Mouse (Mus musculus): ENCODE results near the gene Hist1h4h. TPM values are rescaled to one million over a fixed set of nuclear protein-coding genes. Genes with fewer than 3 reads are reported as not detected.
A peak's percentile ranks its signal among the peaks of the same experiment; 100 is the strongest.
"Not testable (repeated sequence)": the region's sequence is repeated elsewhere in the genome, so short reads cannot be mapped to it uniquely, and the experiment has no call there.

Hist1h4h gene
- polyA plus RNA-seq, 1 experiment from 2014 or later = 8.5 TPM

- peaks cover 3 to 23% of the 10 kb centered on the region in 2 experiments for H3K4me1 ChIP-seq (ENCODE audit: control insufficient read depth in 2 of 2, insufficient read depth in 2 of 2, low read length in 2 of 2)
- ATAC-seq (ENCODE audit: insufficient number of reproducible peaks, insufficient read depth, low FRiP score, low read depth) = not testable (repeated sequence)
- 25% methylated on average over 18 of the region's 20 CpGs for WGBS
Observed at GRCm38 (mm10) chr13:23573034-23573897, 42.4 kb downstream of the Hist1h4h start.

GRCm38 (mm10) chr13:23573898-23574524 is 43.2 kb downstream of the Hist1h4h start, which contains the start of the genes Hist1h2bf and Hist1h2ad:
Hist1h2bf (minus strand) TSS chr13:23574196.
Hist1h2ad (plus strand) TSS chr13:23574381.
- Histone ChIP-seq H3K4me3 (ENCODE audit: control insufficient read depth in 1 of 2, insufficient read depth in 1 of 2, low read depth in 1 of 2, low read length in 2 of 2) (peak within 1 kb of the TSS; percentile 44 to 47), H3K9ac (ENCODE audit: low read length) (peak within 1 kb of the TSS; percentile 80), H3K4me1 (ENCODE audit: control insufficient read depth in 2 of 2, insufficient read depth in 2 of 2, low read length in 2 of 2) (peaks cover 3 to 23% of the 10 kb centered on the region in 2 experiments), H3K4me2 (ENCODE audit: low read length) (peak within 1 kb of the TSS; percentile 70), H3K27ac (replicated peaks in 1 of 2; ENCODE audit: control insufficient read depth in 1 of 2, insufficient read depth in 1 of 2, low read depth in 2 of 2, low read length in 2 of 2) (peak within 1 kb of the TSS; percentile 82 to 95)
- ATAC-seq (ENCODE audit: insufficient number of reproducible peaks, insufficient read depth, low FRiP score, low read depth) = peak; percentile 87
- H3K27me3 ChIP-seq (ENCODE audit: control insufficient read depth, insufficient read depth, low read length); H3K36me3 ChIP-seq (ENCODE audit: control insufficient read depth, insufficient read depth, low read length); H3K9me3 ChIP-seq (ENCODE audit: control insufficient read depth, low read length): not testable (repeated sequence)
- under 1% methylated on average over 35 of the region's 42 CpGs for WGBS

More at GRCm38 (mm10) chr13:23573034-23573897, 42.4 kb downstream of the Hist1h4h start:
- not testable (repeated sequence) for H3K36me3 ChIP-seq (ENCODE audit: control insufficient read depth, insufficient read depth, low read length); H3K9me3 ChIP-seq (ENCODE audit: control insufficient read depth, low read length); H3K27me3 ChIP-seq (ENCODE audit: control insufficient read depth, insufficient read depth, low read length)
- Histone ChIP-seq H3K27ac (replicated peaks in 1 of 2; ENCODE audit: control insufficient read depth in 1 of 2, insufficient read depth in 1 of 2, low read depth in 2 of 2, low read length in 2 of 2) (peak overlapping the region; percentile 95 to 96), H3K9ac (ENCODE audit: low read length) (peak overlapping the region; percentile 80), H3K4me2 (ENCODE audit: low read length) (peak overlapping the region; percentile 70), H3K4me3 (ENCODE audit: control insufficient read depth in 1 of 2, insufficient read depth in 1 of 2, low read depth in 1 of 2, low read length in 2 of 2) (peak overlapping the region; percentile 44 to 47)

GRCm38 (mm10) chr13:23574546-23575170 is 43.8 kb downstream of the Hist1h4h start:
- peak overlapping the region; percentile 81 to 82 for H3K27ac ChIP-seq (replicated peaks in 1 of 2; ENCODE audit: control insufficient read depth in 1 of 2, insufficient read depth in 1 of 2, low read depth in 2 of 2, low read length in 2 of 2)
- peak overlapping the region; percentile 70 for H3K4me2 ChIP-seq (ENCODE audit: low read length)
- not testable (repeated sequence) for ATAC-seq (ENCODE audit: insufficient number of reproducible peaks, insufficient read depth, low FRiP score, low read depth); H3K36me3 ChIP-seq (ENCODE audit: control insufficient read depth, insufficient read depth, low read length); H3K27me3 ChIP-seq (ENCODE audit: control insufficient read depth, insufficient read depth, low read length); H3K9me3 ChIP-seq (ENCODE audit: control insufficient read depth, low read length)
- peaks cover 3 to 23% of the 10 kb centered on the region in 2 experiments for H3K4me1 ChIP-seq (ENCODE audit: control insufficient read depth in 2 of 2, insufficient read depth in 2 of 2, low read length in 2 of 2)
- H3K4me3 ChIP-seq (ENCODE audit: control insufficient read depth in 1 of 2, insufficient read depth in 1 of 2, low read depth in 1 of 2, low read length in 2 of 2) = peak overlapping the region; percentile 30 to 44
- peak overlapping the region; percentile 69 for H3K9ac ChIP-seq (ENCODE audit: low read length)
- WGBS = 5% methylated on average over 5 of the region's 39 CpGs

- Histone ChIP-seq H3K27me3 (ENCODE audit: control insufficient read depth, insufficient read depth, low read length) (no peaks in the 10 kb centered on the region), H3K27ac (replicated peaks in 1 of 2; ENCODE audit: control insufficient read depth in 1 of 2, insufficient read depth in 1 of 2, low read depth in 2 of 2, low read length in 2 of 2) (peak within 1 kb of the TSS; percentile 81), H3K4me3 (ENCODE audit: control insufficient read depth in 1 of 2, insufficient read depth in 1 of 2, low read depth in 1 of 2, low read length in 2 of 2) (peak within 1 kb of the TSS; percentile 37 to 44), H3K4me1 (ENCODE audit: control insufficient read depth in 2 of 2, insufficient read depth in 2 of 2, low read length in 2 of 2) (peaks cover 3 to 19% of the 10 kb centered on the region in 2 experiments), H3K4me2 (ENCODE audit: low read length) (peak within 1 kb of the TSS; percentile 70), H3K9me3 (ENCODE audit: control insufficient read depth, low read length) (no peaks in the 10 kb centered on the region), H3K9ac (ENCODE audit: low read length) (peak within 1 kb of the TSS; percentile 79), H3K36me3 (ENCODE audit: control insufficient read depth, insufficient read depth, low read length) (no peaks in the 10 kb centered on the region)
- WGBS = 2% methylated on average over 18 of the region's 18 CpGs
- ATAC-seq (ENCODE audit: insufficient number of reproducible peaks, insufficient read depth, low FRiP score, low read depth) = peak; percentile 58
Observed at GRCm38 (mm10) chr13:23575271-23575851, 44.5 kb downstream of the Hist1h4h start, which contains the start of gene Hist1h3d. Hist1h3d (plus strand) TSS chr13:23575763.

- H3K27me3 ChIP-seq (ENCODE audit: control insufficient read depth, insufficient read depth, low read length); ATAC-seq (ENCODE audit: insufficient number of reproducible peaks, insufficient read depth, low FRiP score, low read depth); H3K36me3 ChIP-seq (ENCODE audit: control insufficient read depth, insufficient read depth, low read length); H3K9me3 ChIP-seq (ENCODE audit: control insufficient read depth, low read length): not testable (repeated sequence)
- WGBS = 2% methylated on average over 11 of the region's 40 CpGs
- peak overlapping the region; percentile 70 for H3K4me2 ChIP-seq (ENCODE audit: low read length)
- peaks cover 3 to 18% of the 10 kb centered on the region in 2 experiments; a peak in 3 of 4 replicates for H3K4me1 ChIP-seq (ENCODE audit: control insufficient read depth in 2 of 2, insufficient read depth in 2 of 2, low read length in 2 of 2)
- peak overlapping the region; percentile 45 to 67 for H3K27ac ChIP-seq (replicated peaks in 1 of 2; ENCODE audit: control insufficient read depth in 1 of 2, insufficient read depth in 1 of 2, low read depth in 2 of 2, low read length in 2 of 2)
- peak overlapping the region; percentile 37 to 44 for H3K4me3 ChIP-seq (ENCODE audit: control insufficient read depth in 1 of 2, insufficient read depth in 1 of 2, low read depth in 1 of 2, low read length in 2 of 2)
- peak overlapping the region; percentile 79 for H3K9ac ChIP-seq (ENCODE audit: low read length)
Observed at GRCm38 (mm10) chr13:23575864-23576313, 45.0 kb downstream of the Hist1h4h start.

GRCm38 (mm10) chr13:23576351-23576881 is 45.6 kb downstream of the Hist1h4h start:
- Histone ChIP-seq H3K27me3 (ENCODE audit: control insufficient read depth, insufficient read depth, low read length) (no peaks in the 10 kb centered on the region), H3K27ac (replicated peaks in 1 of 2; ENCODE audit: control insufficient read depth in 1 of 2, insufficient read depth in 1 of 2, low read depth in 2 of 2, low read length in 2 of 2) (peak overlapping the region; percentile 61 to 67), H3K4me2 (ENCODE audit: low read length) (peak overlapping the region; percentile 70), H3K36me3 (ENCODE audit: control insufficient read depth, insufficient read depth, low read length) (no peaks in the 10 kb centered on the region), H3K9ac (ENCODE audit: low read length) (peak overlapping the region; percentile 79), H3K9me3 (ENCODE audit: control insufficient read depth, low read length) (no peaks in the 10 kb centered on the region), H3K4me1 (ENCODE audit: control insufficient read depth in 2 of 2, insufficient read depth in 2 of 2, low read length in 2 of 2) (peaks cover 3 to 18% of the 10 kb centered on the region in 2 experiments; a peak in 3 of 4 replicates), H3K4me3 (ENCODE audit: control insufficient read depth in 1 of 2, insufficient read depth in 1 of 2, low read depth in 1 of 2, low read length in 2 of 2) (peak overlapping the region; percentile 18 to 44)
- 26% methylated on average over 7 of the region's 7 CpGs for WGBS
- no peak for ATAC-seq (ENCODE audit: insufficient number of reproducible peaks, insufficient read depth, low FRiP score, low read depth)
